Mouse (Mus musculus) liver, embryonic 14.5 days (tissue): Measurements from ENCODE around the gene Syt1. TPM values are rescaled to one million over a fixed set of nuclear protein-coding genes. Genes with fewer than 3 reads are reported as not detected.

Source experiments
- ATAC-seq: fragments of 200-750 bp; cut with Nextera tagmentation; 2 replicates; pipeline ENCODE4 v1.8.0; 2017; ENCODE audit warnings: moderate number of reproducible peaks, mild to moderate bottlenecking, moderate library complexity; ENCODE audit not compliant: insufficient read depth
- DNase-seq, 3 experiments: peaks; one replicate each; pipeline ENCODE4 v3.0.0-alpha.2; 2012 to 2013; ENCODE audit warnings: low read depth in 3 of 3, low spot score in 3 of 3
- H3K27ac ChIP-seq: fragments of 300-500 bp; sonication (generic); 2 replicates; pipeline ENCODE4 v1.5.1; 2014; ENCODE audit warnings: moderate library complexity, mild to moderate bottlenecking, control low read depth, inconsistent platforms
- H3K27me3 ChIP-seq: fragments of 300-500 bp; sonication (generic); 2 replicates; pipeline ENCODE4 v1.6.1; 2014; ENCODE audit warnings: mild to moderate bottlenecking, low read length, moderate library complexity; ENCODE audit not compliant: control insufficient read depth, insufficient read depth
- H3K36me3 ChIP-seq: fragments of 300-500 bp; sonication (generic); replicated peaks from 2 replicates; pipeline ENCODE4 v1.6.1; 2014; ENCODE audit warnings: low read depth; ENCODE audit not compliant: control insufficient read depth, insufficient read depth
- H3K4me1 ChIP-seq, 2 experiments: fragments of 200-500 bp in 1 of 2; fragments of 300-500 bp in 1 of 2; sonication (generic) in 1 of 2; replicated peaks; 2 replicates each; pipeline ENCODE4 v1.6.1; 2012 to 2014; ENCODE audit warnings: antibody characterized with exemption in 1 of 2, inconsistent platforms in 1 of 2, low read length in 1 of 2; ENCODE audit not compliant: control insufficient read depth in 2 of 2, insufficient read depth in 2 of 2
- H3K4me2 ChIP-seq: fragments of 300-500 bp; sonication (generic); 2 replicates; pipeline ENCODE4 v1.6.1; 2014; ENCODE audit warnings: low read depth, mild to moderate bottlenecking, control low read depth, moderate library complexity
- H3K4me3 ChIP-seq, 2 experiments: fragments of 200-500 bp in 1 of 2; fragments of 300-500 bp in 1 of 2; sonication (generic) in 1 of 2; 2 replicates each; pipeline ENCODE4 v1.5.1; 2012 to 2014; ENCODE audit warnings: low read depth in 2 of 2, low read length in 2 of 2, mild to moderate bottlenecking in 2 of 2, control low read depth in 1 of 2, inconsistent platforms in 1 of 2, moderate library complexity in 1 of 2; ENCODE audit not compliant: insufficient read depth in 1 of 2
- H3K9ac ChIP-seq: fragments of 300-500 bp; sonication (generic); replicated peaks from 2 replicates; pipeline ENCODE4 v1.6.1; 2014; ENCODE audit warnings: mild to moderate bottlenecking, control low read depth, moderate library complexity
- H3K9me3 ChIP-seq: fragments of 300-500 bp; sonication (generic); 2 replicates; pipeline ENCODE4 v1.6.1; 2016; ENCODE audit warnings: low read length, mixed read lengths; ENCODE audit not compliant: control insufficient read depth
- CTCF ChIP-seq: IDR thresholded peaks from 2 replicates; pipeline ENCODE4 v1.5.1; 2016; ENCODE audit warnings: antibody characterized with exemption, low read depth, control low read depth
- EP300 ChIP-seq: IDR thresholded peaks from 2 replicates; pipeline ENCODE4 v1.6.1; 2016; ENCODE audit warnings: antibody characterized with exemption, low read depth
- WGBS: fragments of 180-500 bp; shearing (Covaris S2); extraction: QIAGEN DNeasy Blood & Tissue Kit; methylation state at CpG from one replicate; pipeline ENCODE4 v1.1.7; 2014; ENCODE audit not compliant: insufficient replicate concordance; 5-methylcytosine and 5-hydroxymethylcytosine counted together
- polyA plus RNA-seq, 2 experiments: library from polyadenylated mRNA; depleted of rRNA in 1 of 2; stranded (reverse) in 1 of 2; unstranded in 1 of 2; fragments of >200 nt; fragmentation: Nextera tagmentation in 1 of 2; extraction: Ambion mirVana in 1 of 2; gene quantifications; 2 replicates each; pipeline versions ENCODE4 v1.2.1 to v1.2.3; 2012 to 2014

Gene Syt1
- polyA plus RNA-seq, 2 experiments = 0.02 to 0.04 TPM

- 1% methylated on average over 29 of the region's 29 CpGs for WGBS
- Histone ChIP-seq H3K9me3 (no peaks in the 10 kb centered on the region), H3K9ac (no peak overlapping the region), H3K36me3 (no peaks in the 10 kb centered on the region), H3K4me2 (peak overlapping the region; percentile 28), H3K4me3 (peak overlapping the region in 1 of 2 experiments; percentile 20; a peak in 1 of 4 replicates), H3K27ac (no peak overlapping the region), H3K4me1 (no peaks in the 10 kb centered on the region), H3K27me3 (peaks cover 6% of the 10 kb centered on the region; the same call in 1 of the 2 replicates)
- ATAC-seq (no peak), DNase-seq (no peak)
- TF ChIP-seq CTCF (no peak), EP300 (no peak)
Measured at GRCm38 (mm10) chr10:109011226-109012165, 714 bp upstream of the Syt1 start.

- H3K36me3 ChIP-seq = no peaks in the 10 kb centered on the region
- peaks cover 6% of the 10 kb centered on the region; the same call in 1 of the 2 replicates for H3K27me3 ChIP-seq
- TF ChIP-seq CTCF = no peak
- no peak for TF ChIP-seq EP300
- DNase-seq = no peak
- 4% methylated on average over 1 of the region's 1 CpGs for WGBS
- H3K4me1 ChIP-seq = no peaks in the 10 kb centered on the region
- no peak overlapping the region for H3K27ac ChIP-seq
- no peak for ATAC-seq
- H3K9ac ChIP-seq = no peak overlapping the region
- no peak overlapping the region for H3K4me3 ChIP-seq
- H3K9me3 ChIP-seq = no peaks in the 10 kb centered on the region
- no peak overlapping the region for H3K4me2 ChIP-seq
Measured at GRCm38 (mm10) chr10:109009831-109010230, 951 bp downstream of the Syt1 start.

DNA sequence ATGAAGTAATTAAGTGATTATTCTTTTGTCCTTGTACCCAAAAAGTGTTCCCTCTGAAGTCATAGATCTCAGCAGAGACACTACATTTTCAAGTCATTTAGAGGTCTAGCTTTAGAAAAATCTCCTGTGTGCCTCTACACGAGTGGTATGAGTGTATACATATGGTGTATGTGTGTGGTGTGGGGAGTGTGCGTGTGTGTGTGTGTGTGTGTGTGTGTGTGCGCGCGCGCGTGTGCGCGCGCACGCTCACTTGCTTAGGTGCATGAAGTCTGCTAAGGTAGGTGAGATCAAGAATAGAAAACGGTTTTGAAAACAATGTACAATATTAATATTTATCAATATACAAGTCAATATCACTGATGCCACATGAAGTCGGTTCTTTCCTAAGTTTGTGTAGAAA, 2.3 kb downstream of the Syt1 start:
- Histone ChIP-seq H3K4me1 (no peaks in the 10 kb centered on the region), H3K9ac (no peak overlapping the region), H3K27me3 (peaks cover 6% of the 10 kb centered on the region; the same call in 1 of the 2 replicates), H3K36me3 (no peaks in the 10 kb centered on the region), H3K27ac (no peak overlapping the region), H3K4me2 (no peak overlapping the region), H3K4me3 (no peak overlapping the region), H3K9me3 (no peaks in the 10 kb centered on the region)
- 84% methylated on average over 13 of the region's 13 CpGs for WGBS
- DNase-seq (no peak), ATAC-seq (no peak)
- TF ChIP-seq CTCF (no peak), EP300 (no peak)

DNA sequence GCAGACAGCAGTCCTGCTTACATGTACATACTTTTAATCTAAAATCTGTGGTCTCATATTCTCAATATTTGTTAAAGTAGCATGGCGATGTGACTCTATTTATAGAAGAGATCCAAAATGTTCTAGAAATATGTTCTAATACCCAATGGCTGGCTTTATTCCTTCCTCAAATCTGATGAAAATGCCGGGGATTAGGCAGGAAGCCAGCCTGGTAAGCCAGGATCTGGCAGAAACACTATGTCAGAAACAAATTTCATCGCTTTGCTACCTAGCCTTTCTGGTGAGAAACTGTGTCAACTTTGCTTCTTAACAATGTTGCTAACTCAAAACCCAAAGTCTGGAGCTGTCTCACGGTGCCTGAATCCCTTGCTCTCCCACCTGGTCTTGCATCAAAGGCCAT, 7.3 kb downstream of the Syt1 start:
- H3K9me3 ChIP-seq = no peaks in the 10 kb centered on the region

GRCm38 (mm10) chr10:108987250-108987649, 23.5 kb downstream of the Syt1 start:
- ATAC-seq (no peak), DNase-seq (no peak)
- Histone ChIP-seq H3K4me3 (no peak overlapping the region), H3K4me2 (no peak overlapping the region), H3K9me3 (no peaks in the 10 kb centered on the region), H3K4me1 (no peaks in the 10 kb centered on the region), H3K27ac (no peak overlapping the region), H3K9ac (no peak overlapping the region), H3K27me3 (no peaks in the 10 kb centered on the region), H3K36me3 (no peaks in the 10 kb centered on the region)
- 71% methylated on average over 2 of the region's 2 CpGs for WGBS
- no peak for TF ChIP-seq EP300
- no peak for TF ChIP-seq CTCF

More for the DNA sequence above, 7.3 kb downstream of the Syt1 start:
- WGBS = 61% methylated on average over 4 of the region's 4 CpGs
- no peak overlapping the region for H3K9ac ChIP-seq
- H3K4me2 ChIP-seq = no peak overlapping the region
- no peak overlapping the region for H3K4me3 ChIP-seq
- TF ChIP-seq CTCF (no peak), EP300 (no peak)
- no peaks in the 10 kb centered on the region for H3K4me1 ChIP-seq
- H3K27me3 ChIP-seq = no peaks in the 10 kb centered on the region
- DNase-seq (no peak), ATAC-seq (no peak)
- H3K36me3 ChIP-seq = no peaks in the 10 kb centered on the region
- H3K27ac ChIP-seq = no peak overlapping the region
